Mouse (Mus musculus): ENCODE measurements around the gene Rpp25. TPM values are rescaled to one million over a fixed set of nuclear protein-coding genes. Genes with fewer than 3 reads are reported as not detected.

Gene Rpp25
- polyA plus RNA-seq, 1 experiment from 2014 or later = 1.6 TPM

- Histone ChIP-seq H3K27me3 (peaks cover 44% of the 10 kb centered on the region), H3K9ac (no peak overlapping the region), H3K36me3 (no peaks in the 10 kb centered on the region), H3K9me3 (no peaks in the 10 kb centered on the region), H3K4me2 (replicated peaks) (no peak overlapping the region), H3K27ac (no peak overlapping the region), H3K4me3 (no peak overlapping the region), H3K4me1 (peaks cover 18% of the 10 kb centered on the region)
- no peak for ATAC-seq (ENCODE audit: insufficient number of reproducible peaks, insufficient read depth, low FRiP score, low TSS enrichment)
- WGBS = 53% methylated on average over 7 of the region's 7 CpGs
These were observed 5.3 kb upstream of the Rpp25 start for GRCm38 (mm10) chr9:57498536-57498935.

GRCm38 (mm10) chr9:57501452-57501851, 2.4 kb upstream of the Rpp25 start:
- no peak for ATAC-seq (ENCODE audit: insufficient number of reproducible peaks, insufficient read depth, low FRiP score, low TSS enrichment)
- Histone ChIP-seq H3K27me3 (peaks cover 74% of the 10 kb centered on the region), H3K4me2 (replicated peaks) (peak overlapping the region; percentile 27), H3K4me1 (peaks cover 28% of the 10 kb centered on the region), H3K27ac (no peak overlapping the region), H3K36me3 (no peaks in the 10 kb centered on the region), H3K4me3 (0 out of 2 replicates have a peak overlapping the region, but pooled peaks have one; percentile 13), H3K9ac (no peak overlapping the region), H3K9me3 (no peaks in the 10 kb centered on the region)
- 8% methylated on average over 13 of the region's 13 CpGs for WGBS

- under 1% methylated on average over 20 of the region's 20 CpGs for WGBS
- Histone ChIP-seq H3K4me2 (replicated peaks) (peak overlapping the region; percentile 27), H3K4me3 (peak overlapping the region; percentile 13; the same call in 1 of the 2 replicates), H3K9ac (no peak overlapping the region), H3K4me1 (peaks cover 28% of the 10 kb centered on the region), H3K27ac (no peak overlapping the region), H3K27me3 (peaks cover 78% of the 10 kb centered on the region), H3K9me3 (no peaks in the 10 kb centered on the region), H3K36me3 (no peaks in the 10 kb centered on the region)
- ATAC-seq (ENCODE audit: insufficient number of reproducible peaks, insufficient read depth, low FRiP score, low TSS enrichment) = no peak
These were observed 2.0 kb upstream of the Rpp25 start for GRCm38 (mm10) chr9:57501861-57502260.

- H3K27ac ChIP-seq = no peak overlapping the region
- peak overlapping the region; percentile 82 for H3K4me2 ChIP-seq (replicated peaks)
- ATAC-seq (ENCODE audit: insufficient number of reproducible peaks, insufficient read depth, low FRiP score, low TSS enrichment) = no peak
- H3K36me3 ChIP-seq = no peaks in the 10 kb centered on the region
- no peak overlapping the region for H3K9ac ChIP-seq
- H3K9me3 ChIP-seq = no peaks in the 10 kb centered on the region
- WGBS = 2% methylated on average over 23 of the region's 23 CpGs
- peaks cover 28% of the 10 kb centered on the region for H3K4me1 ChIP-seq
- H3K27me3 ChIP-seq = peaks cover 78% of the 10 kb centered on the region
- H3K4me3 ChIP-seq = peak overlapping the region; percentile 42
These were observed 760 bp upstream of the Rpp25 start for GRCm38 (mm10) chr9:57502911-57503621.

- H3K4me2 ChIP-seq (replicated peaks) = peak overlapping the region; percentile 82
- H3K27me3 ChIP-seq = peaks cover 75% of the 10 kb centered on the region
- H3K9me3 ChIP-seq = no peaks in the 10 kb centered on the region
- H3K36me3 ChIP-seq = no peaks in the 10 kb centered on the region
- no peak overlapping the region for H3K27ac ChIP-seq
- ATAC-seq (ENCODE audit: insufficient number of reproducible peaks, insufficient read depth, low FRiP score, low TSS enrichment) = peak; percentile 59; the same call in 1 of the 2 replicates
- H3K4me3 ChIP-seq = peak overlapping the region; percentile 42
- 1% methylated on average over 34 of the region's 34 CpGs for WGBS
- H3K4me1 ChIP-seq = peaks cover 28% of the 10 kb centered on the region
- peak overlapping the region; percentile 37 for H3K9ac ChIP-seq
These were observed 515 bp downstream of the Rpp25 start for GRCm38 (mm10) chr9:57504381-57504700.

- ATAC-seq (ENCODE audit: insufficient number of reproducible peaks, insufficient read depth, low FRiP score, low TSS enrichment) = no peak
- Histone ChIP-seq H3K4me1 (peaks cover 28% of the 10 kb centered on the region), H3K9ac (no peak overlapping the region), H3K9me3 (no peaks in the 10 kb centered on the region), H3K27me3 (peaks cover 70% of the 10 kb centered on the region), H3K27ac (no peak overlapping the region), H3K36me3 (no peaks in the 10 kb centered on the region), H3K4me3 (no peak overlapping the region; the same call in 1 of the 2 replicates), H3K4me2 (replicated peaks) (peak overlapping the region; percentile 82; the same call in 1 of the 2 replicates)
- 46% methylated on average over 10 of the region's 10 CpGs for WGBS
These were observed 1.1 kb downstream of the Rpp25 start for GRCm38 (mm10) chr9:57504891-57505290.

GRCm38 (mm10) chr9:57505700-57506099, 1.9 kb downstream of the Rpp25 start:
- Histone ChIP-seq H3K27me3 (peaks cover 62% of the 10 kb centered on the region), H3K27ac (no peak overlapping the region), H3K4me1 (peaks cover 28% of the 10 kb centered on the region), H3K4me2 (replicated peaks) (no peak overlapping the region), H3K9me3 (no peaks in the 10 kb centered on the region), H3K36me3 (no peaks in the 10 kb centered on the region), H3K4me3 (no peak overlapping the region), H3K9ac (no peak overlapping the region)
- no peak for ATAC-seq (ENCODE audit: insufficient number of reproducible peaks, insufficient read depth, low FRiP score, low TSS enrichment)
- WGBS = 5% methylated on average over 8 of the region's 8 CpGs

GRCm38 (mm10) chr9:57510577-57510976, 6.8 kb downstream of the Rpp25 start:
- no peak for ATAC-seq (ENCODE audit: insufficient number of reproducible peaks, insufficient read depth, low FRiP score, low TSS enrichment)
- no peaks in the 10 kb centered on the region for H3K4me1 ChIP-seq
- no peak overlapping the region for H3K9ac ChIP-seq
- H3K9me3 ChIP-seq = no peaks in the 10 kb centered on the region
- H3K27me3 ChIP-seq = peaks cover 13% of the 10 kb centered on the region
- no peak overlapping the region for H3K4me3 ChIP-seq
- H3K36me3 ChIP-seq = no peaks in the 10 kb centered on the region
- no peak overlapping the region for H3K27ac ChIP-seq
- no peak overlapping the region for H3K4me2 ChIP-seq (replicated peaks)
- 61% methylated on average over 2 of the region's 2 CpGs for WGBS

- no peak overlapping the region for H3K9ac ChIP-seq
- H3K9me3 ChIP-seq = no peaks in the 10 kb centered on the region
- 7% methylated on average over 3 of the region's 3 CpGs for WGBS
- no peaks in the 10 kb centered on the region for H3K27me3 ChIP-seq
- ATAC-seq (ENCODE audit: insufficient number of reproducible peaks, insufficient read depth, low FRiP score, low TSS enrichment) = no peak
- H3K4me2 ChIP-seq (replicated peaks) = no peak overlapping the region
- H3K4me3 ChIP-seq = no peak overlapping the region
- H3K36me3 ChIP-seq = no peaks in the 10 kb centered on the region
- peaks cover 5% of the 10 kb centered on the region for H3K4me1 ChIP-seq
- no peak overlapping the region for H3K27ac ChIP-seq
These were observed 13.3 kb downstream of the Rpp25 start for GRCm38 (mm10) chr9:57517113-57517512.

- Histone ChIP-seq H3K9me3 (no peaks in the 10 kb centered on the region), H3K27ac (peak overlapping the region; percentile 85), H3K9ac (peak overlapping the region; percentile 97), H3K27me3 (no peaks in the 10 kb centered on the region), H3K4me1 (peaks cover 14% of the 10 kb centered on the region), H3K4me3 (peak overlapping the region; percentile 98), H3K36me3 (no peaks in the 10 kb centered on the region), H3K4me2 (replicated peaks) (peak overlapping the region; percentile 85)
- ATAC-seq (ENCODE audit: insufficient number of reproducible peaks, insufficient read depth, low FRiP score, low TSS enrichment) = peak; percentile 9; the same call in 1 of the 2 replicates
- WGBS = 24% methylated on average over 16 of the region's 16 CpGs
These were observed 16.7 kb downstream of the Rpp25 start for GRCm38 (mm10) chr9:57520375-57521055.

GRCm38 (mm10) chr9:57521056-57521911, 17.5 kb downstream of the Rpp25 start, which contains the start of gene Cox5a:
Gene Cox5a, plus strand, starts transcription at chr9:57521274.
- H3K4me3 ChIP-seq = peak within 1 kb of the TSS; percentile 98
- WGBS = under 1% methylated on average over 95 of the region's 95 CpGs

More at GRCm38 (mm10) chr9:57521056-57521911, 17.5 kb downstream of the Rpp25 start, which contains the start of gene Cox5a:
- Histone ChIP-seq H3K4me1 (peaks cover 14% of the 10 kb centered on the region), H3K4me2 (replicated peaks) (peak within 1 kb of the TSS; percentile 85), H3K27me3 (no peaks in the 10 kb centered on the region), H3K36me3 (no peaks in the 10 kb centered on the region), H3K9me3 (no peaks in the 10 kb centered on the region), H3K9ac (peak within 1 kb of the TSS; percentile 97), H3K27ac (peak within 1 kb of the TSS; percentile 85)
- peak; percentile 92 for ATAC-seq (ENCODE audit: insufficient number of reproducible peaks, insufficient read depth, low FRiP score, low TSS enrichment)
